Mouse (Mus musculus) urinary bladder, postnatal 36 days (tissue): Measurements from ENCODE around the gene Oasl1.
A peak's percentile ranks its signal among the peaks of the same experiment; 100 is the strongest.

ENCODE experiments used
- DNase-seq, 2 experiments: peaks; one replicate each; pipeline ENCODE4 v3.0.0; 2022; ENCODE audit warnings: low spot score in 2 of 2, mixed read lengths in 1 of 2

Gene Oasl1

GRCm38 (mm10) chr5:114969064-114969463, 46.0 kb downstream of the Oasl1 start:
- DNase-seq, result no peak

- DNase-seq, result no peak
Observed at GRCm38 (mm10) chr5:114969609-114970215, 46.7 kb downstream of the Oasl1 start.

- DNase-seq, result no peak
Observed at GRCm38 (mm10) chr5:114970824-114971227, 47.8 kb downstream of the Oasl1 start, which contains the start of gene Hnf1a. TSS of gene Hnf1a (minus strand) at chr5:114971094.

GRCm38 (mm10) chr5:114972201-114972600, 49.2 kb downstream of the Oasl1 start:
- DNase-seq, result no peak

GRCm38 (mm10) chr5:114973131-114973530, 50.1 kb downstream of the Oasl1 start:
- no peak for DNase-seq

- DNase-seq, result no peak
Observed at GRCm38 (mm10) chr5:114976935-114977334, 53.9 kb downstream of the Oasl1 start.

- no peak for DNase-seq
Observed at GRCm38 (mm10) chr5:114978473-114978872, 55.4 kb downstream of the Oasl1 start.

- no peak for DNase-seq
Observed at GRCm38 (mm10) chr5:114978888-114979249, 55.8 kb downstream of the Oasl1 start.

GRCm38 (mm10) chr5:114979250-114980121, 56.4 kb downstream of the Oasl1 start:
- peak; percentile 75 to 81 for DNase-seq

- DNase-seq, result no peak
Observed at GRCm38 (mm10) chr5:114980122-114980748, 57.2 kb downstream of the Oasl1 start.

GRCm38 (mm10) chr5:114982001-114982400, 59.0 kb downstream of the Oasl1 start:
- DNase-seq, result no peak

- DNase-seq, result no peak
Observed at GRCm38 (mm10) chr5:114985074-114985473, 62.0 kb downstream of the Oasl1 start.
